Mouse (Mus musculus): Measurements from ENCODE around the gene 4930426L09Rik. TPM values are rescaled to one million over a fixed set of nuclear protein-coding genes. Genes with fewer than 3 reads are reported as not detected.

The 4930426L09Rik gene
- 0.38 and 0.47 TPM in 2 replicates for polyA plus RNA-seq (2012; rRNA removed)

GRCm38 (mm10) chr2:18998054-18998478, at the start of gene 4930426L09Rik, which contains the start of gene Pip4k2a:
Gene 4930426L09Rik (plus strand): TSS chr2:18998343.
Gene Pip4k2a (minus strand): TSS chr2:18998126.
- no peak for TF ChIP-seq CTCF (IDR thresholded peaks at IDR 0.05; ENCODE audit: insufficient read depth, low read length)
- TF ChIP-seq POLR2A (IDR thresholded peaks at IDR 0.05; ENCODE audit: borderline replicate concordance, extremely low read depth, low read depth, low read length) = peak; percentile 75
- H3K4me3 ChIP-seq (replicated peaks; ENCODE audit: extremely low read depth, low read depth, low read length) = peak within 1 kb of the TSS; percentile 94
- under 1% methylated on average over 64 of the region's 66 CpGs for WGBS
- DNase-seq = peak; percentile 89
- H3K4me1 ChIP-seq (ENCODE audit: control insufficient read depth, insufficient read depth, low read length) = no peaks in the 10 kb centered on the region; the same call in 1 of the 2 replicates

- DNase-seq = no peak
- no peak for TF ChIP-seq POLR2A (IDR thresholded peaks at IDR 0.05; ENCODE audit: borderline replicate concordance, extremely low read depth, low read depth, low read length)
- TF ChIP-seq CTCF (IDR thresholded peaks at IDR 0.05; ENCODE audit: insufficient read depth, low read length) = no peak
- Histone ChIP-seq H3K4me1 (ENCODE audit: control insufficient read depth, insufficient read depth, low read length) (no peaks in the 10 kb centered on the region), H3K4me3 (replicated peaks; ENCODE audit: extremely low read depth, low read depth, low read length) (no peak overlapping the region)
- WGBS = 65% methylated on average over 7 of the region's 7 CpGs
Observed at GRCm38 (mm10) chr2:18948741-18949140, 49.4 kb upstream of the 4930426L09Rik start.

- TF ChIP-seq CTCF (IDR thresholded peaks at IDR 0.05; ENCODE audit: insufficient read depth, low read length) = no peak
- TF ChIP-seq POLR2A (IDR thresholded peaks at IDR 0.05; ENCODE audit: borderline replicate concordance, extremely low read depth, low read depth, low read length) = no peak
Observed at GRCm38 (mm10) chr2:18950758-18951157, 47.4 kb upstream of the 4930426L09Rik start.

GRCm38 (mm10) chr2:18952102-18952673, 46.0 kb upstream of the 4930426L09Rik start:
- H3K4me3 ChIP-seq (replicated peaks; ENCODE audit: extremely low read depth, low read depth, low read length) = no peak overlapping the region
- TF ChIP-seq POLR2A (IDR thresholded peaks at IDR 0.05; ENCODE audit: borderline replicate concordance, extremely low read depth, low read depth, low read length) = no peak
- no peak for TF ChIP-seq CTCF (IDR thresholded peaks at IDR 0.05; ENCODE audit: insufficient read depth, low read length)
- DNase-seq = no peak
- 24% methylated on average over 7 of the region's 7 CpGs for WGBS
- H3K4me1 ChIP-seq (ENCODE audit: control insufficient read depth, insufficient read depth, low read length) = peaks cover 2% of the 10 kb centered on the region

More at GRCm38 (mm10) chr2:18950758-18951157, 47.4 kb upstream of the 4930426L09Rik start:
- WGBS = 68% methylated on average over 2 of the region's 2 CpGs
- Histone ChIP-seq H3K4me1 (ENCODE audit: control insufficient read depth, insufficient read depth, low read length) (no peaks in the 10 kb centered on the region; the same call in 1 of the 2 replicates), H3K4me3 (replicated peaks; ENCODE audit: extremely low read depth, low read depth, low read length) (no peak overlapping the region)
- no peak for DNase-seq

- 79% methylated on average over 4 of the region's 4 CpGs for WGBS
- no peak for DNase-seq
- Histone ChIP-seq H3K4me1 (ENCODE audit: control insufficient read depth, insufficient read depth, low read length) (peaks cover 4% of the 10 kb centered on the region), H3K4me3 (replicated peaks; ENCODE audit: extremely low read depth, low read depth, low read length) (no peak overlapping the region)
- TF ChIP-seq CTCF (IDR thresholded peaks at IDR 0.05; ENCODE audit: insufficient read depth, low read length) (no peak), POLR2A (IDR thresholded peaks at IDR 0.05; ENCODE audit: borderline replicate concordance, extremely low read depth, low read depth, low read length) (no peak)
Observed at GRCm38 (mm10) chr2:18954422-18954821, 43.7 kb upstream of the 4930426L09Rik start.

GRCm38 (mm10) chr2:18955022-18955421, 43.1 kb upstream of the 4930426L09Rik start:
- Histone ChIP-seq H3K4me3 (replicated peaks; ENCODE audit: extremely low read depth, low read depth, low read length) (no peak overlapping the region), H3K4me1 (ENCODE audit: control insufficient read depth, insufficient read depth, low read length) (peaks cover 4% of the 10 kb centered on the region)
- 59% methylated on average over 4 of the region's 4 CpGs for WGBS
- TF ChIP-seq CTCF (IDR thresholded peaks at IDR 0.05; ENCODE audit: insufficient read depth, low read length) = no peak
- no peak for TF ChIP-seq POLR2A (IDR thresholded peaks at IDR 0.05; ENCODE audit: borderline replicate concordance, extremely low read depth, low read depth, low read length)
- no peak for DNase-seq

- TF ChIP-seq CTCF (IDR thresholded peaks at IDR 0.05; ENCODE audit: insufficient read depth, low read length) (no peak), POLR2A (IDR thresholded peaks at IDR 0.05; ENCODE audit: borderline replicate concordance, extremely low read depth, low read depth, low read length) (no peak)
- no peak for DNase-seq
Observed at GRCm38 (mm10) chr2:18955671-18956070, 42.5 kb upstream of the 4930426L09Rik start.

GRCm38 (mm10) chr2:18956424-18956823, 41.7 kb upstream of the 4930426L09Rik start:
- no peak for TF ChIP-seq CTCF (IDR thresholded peaks at IDR 0.05; ENCODE audit: insufficient read depth, low read length)
- TF ChIP-seq POLR2A (IDR thresholded peaks at IDR 0.05; ENCODE audit: borderline replicate concordance, extremely low read depth, low read depth, low read length) = no peak
- WGBS = 76% methylated on average over 3 of the region's 3 CpGs

More at GRCm38 (mm10) chr2:18955671-18956070, 42.5 kb upstream of the 4930426L09Rik start:
- WGBS = 74% methylated on average over 13 of the region's 13 CpGs
- no peak overlapping the region for H3K4me3 ChIP-seq (replicated peaks; ENCODE audit: extremely low read depth, low read depth, low read length)
- peaks cover 4% of the 10 kb centered on the region for H3K4me1 ChIP-seq (ENCODE audit: control insufficient read depth, insufficient read depth, low read length)

GRCm38 (mm10) chr2:18956945-18957344, 41.2 kb upstream of the 4930426L09Rik start:
- WGBS = 43% methylated on average over 7 of the region's 7 CpGs
- TF ChIP-seq POLR2A (IDR thresholded peaks at IDR 0.05; ENCODE audit: borderline replicate concordance, extremely low read depth, low read depth, low read length) = no peak
- Histone ChIP-seq H3K4me1 (ENCODE audit: control insufficient read depth, insufficient read depth, low read length) (peaks cover 4% of the 10 kb centered on the region), H3K4me3 (replicated peaks; ENCODE audit: extremely low read depth, low read depth, low read length) (no peak overlapping the region)
- no peak for DNase-seq

More at GRCm38 (mm10) chr2:18956424-18956823, 41.7 kb upstream of the 4930426L09Rik start:
- no peak overlapping the region for H3K4me3 ChIP-seq (replicated peaks; ENCODE audit: extremely low read depth, low read depth, low read length)
- H3K4me1 ChIP-seq (ENCODE audit: control insufficient read depth, insufficient read depth, low read length) = peaks cover 4% of the 10 kb centered on the region
- no peak for DNase-seq

GRCm38 (mm10) chr2:18957459-18957858, 40.7 kb upstream of the 4930426L09Rik start:
- DNase-seq = no peak
- TF ChIP-seq CTCF (IDR thresholded peaks at IDR 0.05; ENCODE audit: insufficient read depth, low read length) = no peak
- TF ChIP-seq POLR2A (IDR thresholded peaks at IDR 0.05; ENCODE audit: borderline replicate concordance, extremely low read depth, low read depth, low read length) = no peak
- peaks cover 4% of the 10 kb centered on the region for H3K4me1 ChIP-seq (ENCODE audit: control insufficient read depth, insufficient read depth, low read length)
- H3K4me3 ChIP-seq (replicated peaks; ENCODE audit: extremely low read depth, low read depth, low read length) = no peak overlapping the region
- WGBS = 79% methylated on average over 7 of the region's 7 CpGs
